Mouse (Mus musculus): ENCODE data around the gene Prr15. TPM values are rescaled to one million over a fixed set of nuclear protein-coding genes. Genes with fewer than 3 reads are reported as not detected.
A peak's percentile ranks its signal among the peaks of the same experiment; 100 is the strongest.

Prr15 gene
- polyA plus RNA-seq, 1 experiment from 2014 or later = 1.3 TPM

DNA sequence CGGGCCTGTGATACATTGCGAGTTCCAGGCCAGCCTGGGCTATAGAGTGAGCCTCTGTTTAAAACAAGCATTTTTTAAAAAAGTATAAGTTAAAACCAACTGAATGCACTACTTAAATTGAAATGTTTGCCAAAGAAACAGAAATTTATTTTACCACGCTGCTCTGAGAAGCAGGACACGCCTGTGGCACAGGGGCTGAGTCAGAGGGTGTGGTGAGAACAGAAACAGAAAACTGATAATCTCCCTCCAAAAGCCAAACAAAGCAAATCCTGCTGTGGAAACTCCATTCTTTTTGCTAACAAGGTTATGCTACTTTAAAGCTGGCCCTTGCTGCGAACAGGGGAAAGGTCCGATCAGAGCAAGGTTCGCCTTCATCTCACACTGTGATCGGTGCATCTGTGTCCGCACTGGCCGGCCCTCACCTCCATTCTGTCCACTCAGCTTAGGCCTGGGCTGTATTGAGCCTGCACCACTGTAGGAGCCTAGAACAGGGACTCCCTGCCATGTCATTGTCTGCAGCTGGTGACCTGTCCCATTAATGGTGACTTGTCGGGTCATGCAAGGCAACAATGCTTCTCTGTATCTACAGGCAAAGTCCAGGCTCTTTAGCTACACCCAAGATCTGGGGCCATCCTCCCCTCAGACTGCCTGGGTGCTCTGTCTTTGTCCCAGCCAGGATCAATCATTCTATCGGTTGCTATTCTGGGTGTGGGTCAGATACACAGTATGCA lies 38.9 kb downstream of the Prr15 start:
- ATAC-seq (ENCODE audit: insufficient number of reproducible peaks, insufficient read depth, low FRiP score, low TSS enrichment, low read depth) = no peak
- Histone ChIP-seq H3K27me3 (no peaks in the 10 kb centered on the region), H3K27ac (no peak overlapping the region), H3K9me3 (no peaks in the 10 kb centered on the region), H3K9ac (no peak overlapping the region), H3K4me3 (no peak overlapping the region), H3K4me1 (peaks cover 15% of the 10 kb centered on the region; the same call in 1 of the 2 replicates), H3K4me2 (no peak overlapping the region), H3K36me3 (no peaks in the 10 kb centered on the region)
- 75% methylated on average over 12 of the region's 12 CpGs for WGBS

GRCm38 (mm10) chr6:54366607-54367006 lies 41.0 kb downstream of the Prr15 start:
- Histone ChIP-seq H3K4me1 (peaks cover 22% of the 10 kb centered on the region; the same call in 1 of the 2 replicates), H3K4me3 (no peak overlapping the region), H3K9ac (no peak overlapping the region), H3K4me2 (no peak overlapping the region), H3K36me3 (no peaks in the 10 kb centered on the region), H3K27ac (no peak overlapping the region), H3K27me3 (no peaks in the 10 kb centered on the region), H3K9me3 (no peaks in the 10 kb centered on the region)
- ATAC-seq (ENCODE audit: insufficient number of reproducible peaks, insufficient read depth, low FRiP score, low TSS enrichment, low read depth) = no peak
- 87% methylated on average over 5 of the region's 5 CpGs for WGBS

DNA sequence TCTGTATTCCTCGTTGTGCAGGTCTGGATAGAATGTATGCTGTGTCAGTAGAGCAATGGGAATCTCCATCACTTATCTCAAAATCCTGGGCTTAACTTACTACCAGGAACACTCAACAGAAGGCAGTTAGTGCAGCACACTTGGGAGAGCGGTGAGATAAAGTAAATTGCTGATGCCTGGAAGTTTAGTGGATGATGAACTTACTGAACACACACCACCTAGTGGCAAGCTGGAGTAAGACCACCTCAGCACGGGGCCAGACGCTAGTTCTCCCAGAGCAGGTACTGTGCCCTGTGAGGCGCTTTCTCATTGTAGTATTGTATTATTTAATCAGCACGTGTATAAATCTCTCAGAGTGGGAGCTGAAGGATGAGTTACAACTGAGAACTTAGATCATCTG lies 42.4 kb downstream of the Prr15 start:
- ATAC-seq (ENCODE audit: insufficient number of reproducible peaks, insufficient read depth, low FRiP score, low TSS enrichment, low read depth) = no peak
- no peak overlapping the region for H3K9ac ChIP-seq
- peaks cover 18% of the 10 kb centered on the region; the same call in 1 of the 2 replicates for H3K4me1 ChIP-seq
- H3K36me3 ChIP-seq = no peaks in the 10 kb centered on the region
- H3K4me2 ChIP-seq = no peak overlapping the region
- 8% methylated on average over 6 of the region's 6 CpGs for WGBS
- H3K27me3 ChIP-seq = no peaks in the 10 kb centered on the region
- H3K9me3 ChIP-seq = no peaks in the 10 kb centered on the region
- H3K27ac ChIP-seq = no peak overlapping the region
- H3K4me3 ChIP-seq = no peak overlapping the region

GRCm38 (mm10) chr6:54369913-54370542 lies 44.4 kb downstream of the Prr15 start:
- H3K27me3 ChIP-seq = no peaks in the 10 kb centered on the region
- H3K36me3 ChIP-seq = no peaks in the 10 kb centered on the region
- H3K4me3 ChIP-seq = no peak overlapping the region
- no peak overlapping the region for H3K9ac ChIP-seq
- no peaks in the 10 kb centered on the region for H3K9me3 ChIP-seq
- 0 out of 2 replicates have a peak, but pooled peaks have one; percentile 43 for ATAC-seq (ENCODE audit: insufficient number of reproducible peaks, insufficient read depth, low FRiP score, low TSS enrichment, low read depth)
- peaks cover 7% of the 10 kb centered on the region; the same call in 1 of the 2 replicates for H3K4me1 ChIP-seq
- H3K4me2 ChIP-seq = no peak overlapping the region
- no peak overlapping the region for H3K27ac ChIP-seq
- 33% methylated on average over 6 of the region's 6 CpGs for WGBS

GRCm38 (mm10) chr6:54371874-54372273 lies 46.2 kb downstream of the Prr15 start:
- 78% methylated on average over 3 of the region's 3 CpGs for WGBS
- Histone ChIP-seq H3K9me3 (no peaks in the 10 kb centered on the region), H3K36me3 (no peaks in the 10 kb centered on the region), H3K4me2 (no peak overlapping the region), H3K9ac (no peak overlapping the region), H3K27me3 (no peaks in the 10 kb centered on the region), H3K4me1 (peaks cover 7% of the 10 kb centered on the region; the same call in 1 of the 2 replicates), H3K4me3 (no peak overlapping the region), H3K27ac (no peak overlapping the region)
- ATAC-seq (ENCODE audit: insufficient number of reproducible peaks, insufficient read depth, low FRiP score, low TSS enrichment, low read depth) = no peak

DNA sequence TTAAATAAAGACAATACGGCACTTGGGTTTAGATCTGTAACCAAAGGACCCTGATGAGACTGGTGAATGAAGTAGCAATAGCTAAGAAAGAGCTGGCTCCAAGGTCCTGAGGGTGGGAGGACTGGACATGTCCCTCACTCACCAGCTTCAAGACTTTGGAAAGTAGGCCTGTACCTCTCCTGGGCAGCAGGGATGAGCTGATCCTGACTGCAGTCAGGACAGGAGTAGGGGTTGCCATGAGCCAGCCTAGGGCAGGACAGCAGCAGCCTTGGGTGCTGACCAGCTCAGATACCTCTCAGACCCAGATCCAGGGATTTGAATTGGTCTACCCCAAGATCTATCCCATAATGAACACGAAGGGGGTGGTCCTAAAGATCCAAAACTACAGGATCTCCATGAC lies 53.7 kb downstream of the Prr15 start:
- Histone ChIP-seq H3K27ac (no peak overlapping the region), H3K36me3 (no peaks in the 10 kb centered on the region), H3K9ac (no peak overlapping the region), H3K27me3 (no peaks in the 10 kb centered on the region), H3K4me2 (no peak overlapping the region), H3K4me1 (peaks cover 11% of the 10 kb centered on the region), H3K4me3 (no peak overlapping the region), H3K9me3 (no peaks in the 10 kb centered on the region)
- ATAC-seq (ENCODE audit: insufficient number of reproducible peaks, insufficient read depth, low FRiP score, low TSS enrichment, low read depth) = no peak
- WGBS = 66% methylated on average over 2 of the region's 2 CpGs

Other genes with a start within 250 kb of the Prr15 start
- 1.1 and 1.5 TPM in 2 replicates for gene Wipf3, start 103.8 kb downstream of the Prr15 start, polyA plus RNA-seq (2015; fragmentation: Nextera tagmentation; extraction: Ambion mirVana)
- gene Scrn1, start 240.7 kb downstream of the Prr15 start, polyA plus RNA-seq (2015; fragmentation: Nextera tagmentation; extraction: Ambion mirVana) = 7.3 and 11.0 TPM in 2 replicates